Mouse (Mus musculus): ENCODE measurements around the gene Ikzf3.

DNA sequence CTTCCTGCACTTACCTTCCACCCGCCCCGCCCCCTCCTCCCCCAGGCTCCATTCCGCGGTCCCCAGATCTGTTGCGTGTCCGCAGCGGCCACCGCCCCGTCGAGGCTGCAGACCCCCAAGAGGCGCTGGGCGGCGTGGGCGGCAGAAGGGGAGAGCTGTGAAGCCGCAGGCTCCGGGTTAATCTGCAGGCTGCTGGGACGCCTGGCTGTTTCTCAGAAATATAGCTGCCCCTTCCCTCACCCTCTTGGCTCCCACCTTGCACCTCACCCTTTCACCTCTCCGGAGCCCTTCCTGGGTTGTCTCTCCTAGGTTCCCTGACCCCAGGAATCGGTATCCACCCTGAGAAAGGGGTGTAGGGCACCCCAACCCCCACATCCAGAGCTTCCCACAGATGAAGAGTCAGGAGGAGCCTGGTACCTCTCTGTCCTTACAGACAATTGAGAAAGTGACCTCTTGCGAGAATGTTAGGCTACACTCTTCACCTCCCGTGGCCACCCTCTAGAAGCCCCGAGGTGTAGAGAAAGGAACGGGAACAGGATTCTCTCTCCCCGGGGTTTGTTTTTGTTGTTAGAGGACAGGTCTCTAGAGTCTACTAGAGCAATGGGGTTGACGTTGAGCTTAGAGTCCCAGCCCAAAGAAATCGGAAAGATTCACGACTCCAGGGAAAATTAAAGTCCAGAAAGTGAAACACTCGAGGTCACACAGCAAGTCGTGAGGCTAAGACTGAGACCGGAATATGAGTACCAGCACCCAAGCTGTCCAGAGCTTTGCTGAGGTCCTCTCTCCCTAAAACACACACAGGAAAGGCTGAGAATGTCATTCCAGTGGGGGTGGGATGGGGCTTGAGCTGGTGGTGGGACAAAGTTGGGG is 87.5 kb downstream of the Ikzf3 start:
- TF ChIP-seq CTCF (IDR thresholded peaks at IDR 0.05; ENCODE audit: extremely low read depth, insufficient read depth, insufficient read length, insufficient replicate concordance) = no peak
- peak; percentile 25; the same call in 1 of the 2 replicates for TF ChIP-seq POLR2A (IDR thresholded peaks at IDR 0.05; ENCODE audit: low read depth, low read length)

All from spleen, adult 2 months (tissue).